22 mouse cellular contexts compared by ENCODE assay signal in genomic region chr5:135589996-135590784, GRCm38 (mm10). TPM values are rescaled to one million over a fixed set of nuclear protein-coding genes. Genes with fewer than 3 reads are reported as not detected.
DNase-seq lines count a peak whose midpoint lies in the region; ATAC-seq and TF ChIP-seq lines count a peak whose summit lies in the region.
"Had no signal": no experiment of that assay in that cellular context is flagged by ENCODE, and none has a peak within 500 bp of the region (broad histone marks: within the 10 kb centered on the region; RNA-seq: fewer than 3 reads in every experiment).

No protein-coding gene starts in this region.

- DNase-seq in kidney, adult 18-20 months: peak; percentile 44
- peak; percentile 60 for DNase-seq in kidney, postnatal 14 days
- DNase-seq: adrenal gland, adult 2 months; adrenal gland, postnatal 25 days; cerebellum, adult 9-10 months; cerebellum, postnatal 25 days; forebrain, postnatal 0 days; gastrocnemius, postnatal 14 days; heart, postnatal 10 days; heart, postnatal 4 days had no signal

- peaks cover 8% of the 10 kb centered on the region; the same call in 1 of the 2 replicates for H3K9me3 ChIP-seq in kidney, embryonic 16.5 days (ENCODE audit: low read length)
- H3K9me3 ChIP-seq in intestine, postnatal 0 days (ENCODE audit: control insufficient read depth): no peaks in the 10 kb centered on the region
- H3K9me3 ChIP-seq in forebrain, embryonic 13.5 days (replicated peaks): peaks cover 13% of the 10 kb centered on the region
- peaks cover 5% of the 10 kb centered on the region for H3K9me3 ChIP-seq in heart, embryonic 12.5 days (replicated peaks)

- WGBS in kidney, embryonic 16.5 days: 83% methylated on average over 12 of the region's 12 CpGs
- 56% methylated on average over 12 of the region's 12 CpGs for WGBS in intestine, postnatal 0 days
- 34% methylated on average over 12 of the region's 12 CpGs for WGBS in small intestine, adult 2 months
- 82% methylated on average over 12 of the region's 12 CpGs for WGBS in forebrain, embryonic 13.5 days
- 72% methylated on average over 12 of the region's 12 CpGs for WGBS in heart, embryonic 12.5 days

- TF ChIP-seq POLR2A in small intestine, adult 2 months (IDR thresholded peaks at IDR 0.05; ENCODE audit: low read depth, low read length): no peak

- H3K4me1 ChIP-seq in kidney, embryonic 16.5 days (ENCODE audit: insufficient read depth, low read length): no peaks in the 10 kb centered on the region
- no peaks in the 10 kb centered on the region for H3K4me1 ChIP-seq in intestine, postnatal 0 days (replicated peaks; ENCODE audit: control insufficient read depth, insufficient read depth, low read length)
- peaks cover 25% of the 10 kb centered on the region; the same call in 1 of the 2 replicates for H3K4me1 ChIP-seq in small intestine, adult 2 months (ENCODE audit: control insufficient read depth, insufficient read depth, insufficient read length, low read length)
- H3K4me1 ChIP-seq in forebrain, embryonic 13.5 days: no peaks in the 10 kb centered on the region
- H3K4me1 ChIP-seq in heart, embryonic 12.5 days (replicated peaks): no peaks in the 10 kb centered on the region
- H3K4me1 ChIP-seq: embryonic facial prominence, embryonic 12.5 days; forebrain, embryonic 12.5 days; hindbrain, embryonic 12.5 days had no signal

- no peaks in the 10 kb centered on the region for H3K36me3 ChIP-seq in kidney, embryonic 16.5 days (ENCODE audit: insufficient read depth, low read length)
- no peaks in the 10 kb centered on the region for H3K36me3 ChIP-seq in intestine, postnatal 0 days (ENCODE audit: control insufficient read depth, insufficient read depth)
- H3K36me3 ChIP-seq in small intestine, adult 2 months (ENCODE audit: control insufficient read depth, insufficient read depth, low read length): no peaks in the 10 kb centered on the region
- H3K36me3 ChIP-seq in forebrain, embryonic 13.5 days (ENCODE audit: poor library complexity, severe bottlenecking): no peaks in the 10 kb centered on the region
- no peaks in the 10 kb centered on the region for H3K36me3 ChIP-seq in heart, embryonic 12.5 days
- H3K36me3 ChIP-seq: embryonic facial prominence, embryonic 12.5 days; forebrain, embryonic 12.5 days; hindbrain, embryonic 12.5 days had no signal

- no peak overlapping the region for H3K4me2 ChIP-seq in kidney, embryonic 16.5 days (replicated peaks; ENCODE audit: low read depth, low read length)
- H3K4me2 ChIP-seq in intestine, postnatal 0 days (replicated peaks; ENCODE audit: low read depth): no peak overlapping the region
- no peak overlapping the region for H3K4me2 ChIP-seq in forebrain, embryonic 13.5 days
- no peak overlapping the region for H3K4me2 ChIP-seq in heart, embryonic 12.5 days
- H3K4me2 ChIP-seq: embryonic facial prominence, embryonic 12.5 days; forebrain, embryonic 12.5 days; hindbrain, embryonic 12.5 days had no signal

- H3K27ac ChIP-seq in kidney, embryonic 16.5 days (ENCODE audit: low read length): no peak overlapping the region
- peak overlapping the region; percentile 86 for H3K27ac ChIP-seq in intestine, postnatal 0 days (ENCODE audit: low read depth, low read length)
- H3K27ac ChIP-seq in small intestine, adult 2 months (ENCODE audit: insufficient read depth, low read depth, low read length): peak overlapping the region; percentile 94
- H3K27ac ChIP-seq in forebrain, embryonic 13.5 days: no peak overlapping the region
- H3K27ac ChIP-seq in heart, embryonic 12.5 days (ENCODE audit: poor library complexity, severe bottlenecking): no peak overlapping the region
- H3K27ac ChIP-seq: embryonic facial prominence, embryonic 12.5 days; forebrain, embryonic 12.5 days; hindbrain, embryonic 12.5 days had no signal

- no peak for TF ChIP-seq CTCF in intestine, postnatal 0 days (IDR thresholded peaks at IDR 0.05; ENCODE audit: low read depth)
- no peak for TF ChIP-seq CTCF in small intestine, adult 2 months (IDR thresholded peaks at IDR 0.05; ENCODE audit: extremely low read depth, insufficient read length, insufficient replicate concordance, low read depth, low read length)

- no peak overlapping the region for H3K9ac ChIP-seq in kidney, embryonic 16.5 days (replicated peaks; ENCODE audit: low read length)
- no peak overlapping the region for H3K9ac ChIP-seq in intestine, postnatal 0 days (ENCODE audit: low read depth, low read length)
- no peak overlapping the region for H3K9ac ChIP-seq in forebrain, embryonic 13.5 days
- H3K9ac ChIP-seq in heart, embryonic 12.5 days: no peak overlapping the region
- H3K9ac ChIP-seq: embryonic facial prominence, embryonic 12.5 days; forebrain, embryonic 12.5 days; forebrain, postnatal 0 days; hindbrain, embryonic 12.5 days had no signal

- H3K27me3 ChIP-seq in kidney, embryonic 16.5 days (ENCODE audit: insufficient read depth, low read length): no peaks in the 10 kb centered on the region
- H3K27me3 ChIP-seq in intestine, postnatal 0 days (replicated peaks; ENCODE audit: control insufficient read depth, insufficient read depth, low read length): no peaks in the 10 kb centered on the region
- H3K27me3 ChIP-seq in small intestine, adult 2 months (ENCODE audit: control insufficient read depth, insufficient read depth, low read length): no peaks in the 10 kb centered on the region; the same call in 1 of the 2 replicates
- no peaks in the 10 kb centered on the region for H3K27me3 ChIP-seq in forebrain, embryonic 13.5 days
- H3K27me3 ChIP-seq in heart, embryonic 12.5 days (replicated peaks): no peaks in the 10 kb centered on the region
- H3K27me3 ChIP-seq: embryonic facial prominence, embryonic 12.5 days; forebrain, embryonic 12.5 days; hindbrain, embryonic 12.5 days had no signal

- no peak for ATAC-seq in kidney, embryonic 16.5 days (ENCODE audit: low FRiP score, low TSS enrichment)
- ATAC-seq in intestine, postnatal 0 days: peak; percentile 92
- no peak for ATAC-seq in forebrain, embryonic 13.5 days
- ATAC-seq in heart, embryonic 12.5 days (ENCODE audit: insufficient number of reproducible peaks, low FRiP score): no peak
- ATAC-seq: forebrain, postnatal 0 days; hindbrain, embryonic 16.5 days had no signal

- no peak overlapping the region for H3K4me3 ChIP-seq in kidney, embryonic 16.5 days (ENCODE audit: low read length)
- H3K4me3 ChIP-seq in intestine, postnatal 0 days (ENCODE audit: low read depth, low read length): no peak overlapping the region
- no peak overlapping the region for H3K4me3 ChIP-seq in small intestine, adult 2 months (ENCODE audit: low read depth, low read length)
- no peak overlapping the region for H3K4me3 ChIP-seq in forebrain, embryonic 13.5 days
- H3K4me3 ChIP-seq in heart, embryonic 12.5 days: no peak overlapping the region
- H3K4me3 ChIP-seq: embryonic facial prominence, embryonic 12.5 days; forebrain, embryonic 12.5 days; hindbrain, embryonic 12.5 days had no signal

RNA-seq across cellular contexts. Expression of gene Ccl24, which starts 17.3 kb away (rescaled TPM):
- polyA plus RNA-seq in kidney, embryonic 16.5 days (2015; fragmentation: Nextera tagmentation; extraction: Ambion mirVana): 1.8 and 2.0 TPM in 2 replicates
- 52.0 and 58.3 TPM in 2 replicates for polyA plus RNA-seq in intestine, postnatal 0 days (2015; fragmentation: Nextera tagmentation; extraction: Ambion mirVana)
- 3.3 and 3.6 TPM in 2 replicates for polyA plus RNA-seq in small intestine, adult 2 months (2012; rRNA removed)
- 1.3 and 2.1 TPM in 2 replicates for polyA plus RNA-seq in forebrain, embryonic 13.5 days (2015; fragmentation: Nextera tagmentation; extraction: Ambion mirVana)
- polyA plus RNA-seq in heart, embryonic 12.5 days (2016; fragmentation: Nextera tagmentation; extraction: Ambion mirVana): 0.56 and 0.73 TPM in 2 replicates

RNA-seq across cellular contexts. Expression of gene Ccl26, which starts 26.8 kb away (rescaled TPM):
- polyA plus RNA-seq in kidney, embryonic 16.5 days (2015; fragmentation: Nextera tagmentation; extraction: Ambion mirVana): not detected in 2 replicates
- not detected in 2 replicates for polyA plus RNA-seq in intestine, postnatal 0 days (2015; fragmentation: Nextera tagmentation; extraction: Ambion mirVana)
- polyA plus RNA-seq in small intestine, adult 2 months (2012; rRNA removed): not detected in 2 replicates
- polyA plus RNA-seq in forebrain, embryonic 13.5 days (2015; fragmentation: Nextera tagmentation; extraction: Ambion mirVana): not detected in 2 replicates
- not detected in 2 replicates for polyA plus RNA-seq in heart, embryonic 12.5 days (2016; fragmentation: Nextera tagmentation; extraction: Ambion mirVana)
- polyA plus RNA-seq: adrenal gland, adult 2 months; cortical plate, adult 2 months; embryonic facial prominence, embryonic 12.5 days; forebrain, embryonic 12.5 days; forebrain, postnatal 0 days; gonadal fat pad, adult 2 months; heart, embryonic 14.5 days; hindbrain, embryonic 12.5 days; hindbrain, embryonic 16.5 days had no signal

RNA-seq across cellular contexts. Expression of gene Rhbdd2, which starts 42.2 kb away (rescaled TPM):
- polyA plus RNA-seq in kidney, embryonic 16.5 days (2015; fragmentation: Nextera tagmentation; extraction: Ambion mirVana): 51.0 and 56.5 TPM in 2 replicates
- polyA plus RNA-seq in intestine, postnatal 0 days (2015; fragmentation: Nextera tagmentation; extraction: Ambion mirVana): 27.9 and 28.5 TPM in 2 replicates
- 13.3 and 13.4 TPM in 2 replicates for polyA plus RNA-seq in small intestine, adult 2 months (2012; rRNA removed)
- polyA plus RNA-seq in forebrain, embryonic 13.5 days (2015; fragmentation: Nextera tagmentation; extraction: Ambion mirVana): 56.3 and 66.2 TPM in 2 replicates
- 39.2 and 45.6 TPM in 2 replicates for polyA plus RNA-seq in heart, embryonic 12.5 days (2016; fragmentation: Nextera tagmentation; extraction: Ambion mirVana)

RNA-seq across cellular contexts. Expression of gene Hip1, which starts 45.3 kb away (rescaled TPM):
- polyA plus RNA-seq in kidney, embryonic 16.5 days (2015; fragmentation: Nextera tagmentation; extraction: Ambion mirVana): 37.1 and 48.9 TPM in 2 replicates
- polyA plus RNA-seq in intestine, postnatal 0 days (2015; fragmentation: Nextera tagmentation; extraction: Ambion mirVana): 5.9 and 6.4 TPM in 2 replicates
- 4.7 and 8.0 TPM in 2 replicates for polyA plus RNA-seq in small intestine, adult 2 months (2012; rRNA removed)
- 32.3 and 38.1 TPM in 2 replicates for polyA plus RNA-seq in forebrain, embryonic 13.5 days (2015; fragmentation: Nextera tagmentation; extraction: Ambion mirVana)
- polyA plus RNA-seq in heart, embryonic 12.5 days (2016; fragmentation: Nextera tagmentation; extraction: Ambion mirVana): 44.8 and 45.0 TPM in 2 replicates

Comparison
In these comparisons a context has a peak if more than half of its experiments do, and no peak if none do; other contexts are left out.
1. H3K27ac ChIP-seq: peak in intestine, postnatal 0 days (single experiment) and small intestine, adult 2 months (single experiment); none in kidney, embryonic 16.5 days (single experiment), forebrain, embryonic 13.5 days (single experiment) and heart, embryonic 12.5 days (single experiment).
2. RNA of gene Ccl24, which starts 17.3 kb away (polyA plus RNA-seq): 52.0 to 58.3 TPM in intestine, postnatal 0 days; 3.3 to 3.6 TPM in small intestine, adult 2 months, 1.3 to 2.1 TPM in forebrain, embryonic 13.5 days, 1.8 to 2.0 TPM in kidney, embryonic 16.5 days and 0.56 to 0.73 TPM in heart, embryonic 12.5 days; every median in the first group is over 10 times any median in the second.